Comparison of ENCODE assay signal across 13 mouse cellular contexts in genomic region chr2:138820489-138820888, GRCm38 (mm10).
DNase-seq lines count a peak whose midpoint lies in the region; ATAC-seq lines count a peak whose summit lies in the region.
"Had no signal": no experiment of that assay in that cellular context is flagged by ENCODE, and none has a peak within 500 bp of the region (broad histone marks: within the 10 kb centered on the region; RNA-seq: fewer than 3 reads in every experiment).

No protein-coding gene starts in this region.

- no peak overlapping the region for H3K9ac ChIP-seq in midbrain, embryonic 14.5 days (replicated peaks; ENCODE audit: low read length)
- no peak overlapping the region for H3K9ac ChIP-seq in hindbrain, embryonic 14.5 days
- H3K9ac ChIP-seq in hindbrain, embryonic 12.5 days: no peak overlapping the region
- H3K9ac ChIP-seq: liver, embryonic 12.5 days had no signal

- H3K27ac ChIP-seq in midbrain, embryonic 14.5 days (replicated peaks; ENCODE audit: low read depth, low read length): no peak overlapping the region
- H3K27ac ChIP-seq in hindbrain, embryonic 14.5 days: no peak overlapping the region
- no peak overlapping the region for H3K27ac ChIP-seq in hindbrain, embryonic 12.5 days
- H3K27ac ChIP-seq: liver, embryonic 12.5 days; macrophage had no signal

- no peak overlapping the region for H3K4me3 ChIP-seq in midbrain, embryonic 14.5 days (replicated peaks; ENCODE audit: low read depth, low read length)
- no peak overlapping the region for H3K4me3 ChIP-seq in hindbrain, embryonic 14.5 days (replicated peaks; ENCODE audit: low read length)
- H3K4me3 ChIP-seq in hindbrain, embryonic 12.5 days: no peak overlapping the region
- H3K4me3 ChIP-seq: liver, embryonic 12.5 days had no signal

- no peaks in the 10 kb centered on the region for H3K36me3 ChIP-seq in midbrain, embryonic 14.5 days (ENCODE audit: control insufficient read depth, insufficient read depth, low read length)
- no peaks in the 10 kb centered on the region for H3K36me3 ChIP-seq in hindbrain, embryonic 14.5 days (replicated peaks; ENCODE audit: control insufficient read depth, insufficient read depth)
- no peaks in the 10 kb centered on the region for H3K36me3 ChIP-seq in hindbrain, embryonic 12.5 days
- H3K36me3 ChIP-seq: liver, embryonic 12.5 days had no signal

- no peaks in the 10 kb centered on the region for H3K27me3 ChIP-seq in midbrain, embryonic 14.5 days (ENCODE audit: control insufficient read depth, insufficient read depth, low read length)
- no peaks in the 10 kb centered on the region for H3K27me3 ChIP-seq in hindbrain, embryonic 14.5 days (ENCODE audit: control insufficient read depth, insufficient read depth, low read length)
- no peaks in the 10 kb centered on the region for H3K27me3 ChIP-seq in hindbrain, embryonic 12.5 days
- H3K27me3 ChIP-seq: liver, embryonic 12.5 days had no signal

- WGBS in midbrain, embryonic 14.5 days: 84% methylated on average over 4 of the region's 4 CpGs
- WGBS in hindbrain, embryonic 14.5 days: 93% methylated on average over 4 of the region's 4 CpGs
- WGBS in hindbrain, embryonic 12.5 days: 87% methylated on average over 4 of the region's 4 CpGs

- peak; percentile 75 for DNase-seq in cerebellum, adult 9-11 months
- peak; percentile 35 to 52 for DNase-seq in frontal cortex, postnatal 14 days (ENCODE audit: low spot score in 2 of 2)
- DNase-seq in layer of hippocampus, postnatal 36 days: peak; percentile 57 to 58
- DNase-seq in right cerebral cortex, postnatal 14 days: peak; percentile 42
- DNase-seq in midbrain, embryonic 14.5 days: no peak
- DNase-seq in hindbrain, embryonic 14.5 days (ENCODE audit: low spot score): no peak
- DNase-seq: adrenal gland, postnatal 25 days; gastrocnemius, postnatal 14 days; kidney, postnatal 14 days had no signal

- ATAC-seq in midbrain, embryonic 14.5 days (ENCODE audit: low FRiP score, low TSS enrichment): no peak
- ATAC-seq in erythroid progenitor cell, adult 5-6 weeks (replicated peaks; ENCODE audit: low FRiP score, poor library complexity, severe bottlenecking): no peak
- no peak for ATAC-seq in hindbrain, embryonic 14.5 days (ENCODE audit: low FRiP score)
- ATAC-seq in hindbrain, embryonic 12.5 days (ENCODE audit: low FRiP score): no peak
- ATAC-seq: liver, embryonic 12.5 days had no signal

- no peaks in the 10 kb centered on the region for H3K4me1 ChIP-seq in midbrain, embryonic 14.5 days (ENCODE audit: control insufficient read depth, insufficient read depth, low read length)
- no peaks in the 10 kb centered on the region for H3K4me1 ChIP-seq in hindbrain, embryonic 14.5 days (replicated peaks; ENCODE audit: control insufficient read depth, insufficient read depth, low read length)
- H3K4me1 ChIP-seq in hindbrain, embryonic 12.5 days: no peaks in the 10 kb centered on the region
- H3K4me1 ChIP-seq: liver, embryonic 12.5 days had no signal

- H3K4me2 ChIP-seq in midbrain, embryonic 14.5 days (ENCODE audit: low read length): no peak overlapping the region
- no peak overlapping the region for H3K4me2 ChIP-seq in hindbrain, embryonic 14.5 days (replicated peaks)
- H3K4me2 ChIP-seq in hindbrain, embryonic 12.5 days (replicated peaks): no peak overlapping the region
- H3K4me2 ChIP-seq: liver, embryonic 12.5 days had no signal

- H3K9me3 ChIP-seq in midbrain, embryonic 14.5 days (ENCODE audit: control insufficient read depth, low read length): no peaks in the 10 kb centered on the region
- no peaks in the 10 kb centered on the region for H3K9me3 ChIP-seq in hindbrain, embryonic 14.5 days (ENCODE audit: control insufficient read depth, low read length)
- H3K9me3 ChIP-seq in hindbrain, embryonic 12.5 days (replicated peaks): no peaks in the 10 kb centered on the region
- H3K9me3 ChIP-seq: liver, embryonic 12.5 days had no signal

Comparison
In these comparisons a context has a peak if more than half of its experiments do, and no peak if none do; other contexts are left out.
1. DNase-seq: peak in cerebellum, adult 9-11 months (single experiment), frontal cortex, postnatal 14 days (2 of 2), layer of hippocampus, postnatal 36 days (2 of 2) and right cerebral cortex, postnatal 14 days (single experiment); none in midbrain, embryonic 14.5 days (single experiment) and hindbrain, embryonic 14.5 days (single experiment).